14 mouse cellular contexts compared by ENCODE assay signal in the genomic region with DNA sequence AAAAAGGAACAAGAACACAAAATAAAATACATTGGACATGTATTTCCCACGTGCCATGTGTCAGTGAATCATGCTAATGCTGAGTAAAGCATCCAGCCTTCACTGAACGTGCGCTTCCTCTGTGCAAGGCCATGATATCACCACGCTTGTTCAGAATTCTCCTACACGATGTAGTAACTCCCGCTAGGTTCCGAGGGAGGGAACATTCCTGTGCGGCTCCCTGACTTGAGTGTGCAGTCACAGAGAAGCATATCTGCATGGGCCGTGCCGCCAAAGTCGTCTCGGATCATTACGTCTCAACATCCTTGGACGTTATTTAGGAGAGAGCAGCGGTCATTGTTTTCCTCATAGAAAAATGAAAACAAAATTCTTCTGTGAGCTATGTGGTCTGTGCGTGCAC.
DNase-seq lines count a peak whose midpoint lies in the region; ATAC-seq lines count a peak whose summit lies in the region.
"Had no signal": no experiment of that assay in that cellular context is flagged by ENCODE, and none has a peak within 500 bp of the region (broad histone marks: within the 10 kb centered on the region; RNA-seq: fewer than 3 reads in every experiment).

No protein-coding gene starts in this region.

- no peaks in the 10 kb centered on the region for H3K27me3 ChIP-seq in heart, embryonic 12.5 days (replicated peaks)
- no peaks in the 10 kb centered on the region for H3K27me3 ChIP-seq in hindbrain, embryonic 13.5 days
- H3K27me3 ChIP-seq: midbrain, embryonic 12.5 days had no signal

- H3K4me1 ChIP-seq in heart, embryonic 12.5 days (replicated peaks), result peaks cover 64% of the 10 kb centered on the region
- 0 out of 2 replicates have a peak, but pooled peaks cover 6% of the 10 kb centered on the region for H3K4me1 ChIP-seq in hindbrain, embryonic 13.5 days (replicated peaks)

- H3K9me3 ChIP-seq in heart, embryonic 12.5 days (replicated peaks), result no peaks in the 10 kb centered on the region
- H3K9me3 ChIP-seq in hindbrain, embryonic 13.5 days, result no peaks in the 10 kb centered on the region
- H3K9me3 ChIP-seq: G1E; midbrain, embryonic 12.5 days had no signal

- peak overlapping the region; percentile 91 for H3K27ac ChIP-seq in heart, embryonic 12.5 days (ENCODE audit: poor library complexity, severe bottlenecking)
- H3K27ac ChIP-seq in hindbrain, embryonic 13.5 days, result no peak overlapping the region
- H3K27ac ChIP-seq: hindbrain, postnatal 0 days; midbrain, embryonic 12.5 days had no signal

- ATAC-seq in heart, embryonic 12.5 days (ENCODE audit: insufficient number of reproducible peaks, low FRiP score), result 0 out of 2 replicates have a peak, but pooled peaks have one; percentile 52
- no peak for ATAC-seq in hindbrain, embryonic 13.5 days (ENCODE audit: low FRiP score)
- ATAC-seq: hindbrain, postnatal 0 days had no signal

- H3K4me2 ChIP-seq in heart, embryonic 12.5 days, result peak overlapping the region; percentile 53
- H3K4me2 ChIP-seq in hindbrain, embryonic 13.5 days, result no peak overlapping the region
- H3K4me2 ChIP-seq: midbrain, embryonic 12.5 days had no signal

- no peak overlapping the region for H3K9ac ChIP-seq in heart, embryonic 12.5 days
- H3K9ac ChIP-seq in hindbrain, embryonic 13.5 days, result no peak overlapping the region
- H3K9ac ChIP-seq: midbrain, embryonic 12.5 days had no signal

- WGBS in heart, embryonic 12.5 days, result 33% methylated on average over 16 of the region's 16 CpGs
- 85% methylated on average over 16 of the region's 16 CpGs for WGBS in hindbrain, embryonic 13.5 days

- no peak for DNase-seq in heart, adult 9 months (ENCODE audit: low spot score in 2 of 2)
- DNase-seq in ovary, adult 18-20 months (ENCODE audit: low spot score), result peak; percentile 63
- DNase-seq in ovary, postnatal 14 days (ENCODE audit: low spot score), result no peak
- DNase-seq in brain, adult 2 months (ENCODE audit: low read depth, low spot score), result peak; percentile 32
- peak; percentile 40 for DNase-seq in kidney, postnatal 14 days
- DNase-seq in embryo, embryonic 11 days, result no peak
- DNase-seq: cerebellum, adult 9-11 months; layer of hippocampus, adult 9-11 months; right cerebral cortex, postnatal 4 days had no signal

- no peak overlapping the region for H3K4me3 ChIP-seq in heart, embryonic 12.5 days
- H3K4me3 ChIP-seq in hindbrain, embryonic 13.5 days, result no peak overlapping the region
- H3K4me3 ChIP-seq: midbrain, embryonic 12.5 days had no signal

- H3K36me3 ChIP-seq in heart, embryonic 12.5 days, result peaks cover 11% of the 10 kb centered on the region
- peaks cover 8% of the 10 kb centered on the region for H3K36me3 ChIP-seq in hindbrain, embryonic 13.5 days
- H3K36me3 ChIP-seq: G1E; midbrain, embryonic 12.5 days had no signal

Comparison
In these comparisons a context has a peak if more than half of its experiments do, and no peak if none do; other contexts are left out.
1. DNase-seq: peak in ovary, adult 18-20 months (single experiment), brain, adult 2 months (single experiment) and kidney, postnatal 14 days (single experiment); none in heart, adult 9 months (0 of 2), ovary, postnatal 14 days (single experiment) and embryo, embryonic 11 days (single experiment).